Mouse (Mus musculus): ENCODE results near the gene Zcwpw1. TPM values are rescaled to one million over a fixed set of nuclear protein-coding genes. Genes with fewer than 3 reads are reported as not detected.
"Not testable (repeated sequence)": the region's sequence is repeated elsewhere in the genome, so short reads cannot be mapped to it uniquely, and the experiment has no call there.

Gene Zcwpw1
- polyA plus RNA-seq, 1 experiment from 2014 or later: 3.8 TPM

DNA sequence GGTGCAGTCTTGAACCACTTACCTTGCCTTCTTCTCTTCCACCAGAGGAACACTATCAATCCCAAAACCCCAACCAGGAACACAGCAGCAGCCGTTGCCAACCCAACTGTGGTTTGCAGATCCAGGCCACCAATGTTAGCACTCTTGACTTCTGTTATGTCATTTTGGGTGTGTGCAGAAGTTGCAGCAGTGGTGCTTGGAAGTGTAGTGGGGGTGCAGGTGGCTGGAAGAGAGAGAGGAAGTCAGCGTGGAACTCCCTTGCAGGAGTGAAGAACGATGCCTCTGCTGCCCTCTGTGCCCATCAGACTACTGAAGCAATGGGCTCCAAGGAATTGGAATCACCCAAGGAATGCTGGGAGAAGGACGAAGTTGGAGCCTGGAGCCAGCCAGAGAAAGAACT is 43.5 kb downstream of the Zcwpw1 start:
- Histone ChIP-seq H3K36me3 (ENCODE audit: control insufficient read depth, insufficient read depth) (no peaks in the 10 kb centered on the region), H3K9me3 (replicated peaks; ENCODE audit: control insufficient read depth, low read length) (no peaks in the 10 kb centered on the region), H3K4me2 (ENCODE audit: low read depth, low read length) (no peak overlapping the region), H3K27me3 (ENCODE audit: control insufficient read depth, insufficient read depth, low read depth, low read length) (no peaks in the 10 kb centered on the region), H3K9ac (ENCODE audit: low read depth, low read length) (no peak overlapping the region), H3K4me1 (ENCODE audit: control insufficient read depth, low read depth, low read length) (peaks cover 3% of the 10 kb centered on the region), H3K27ac (ENCODE audit: low read length) (no peak overlapping the region), H3K4me3 (ENCODE audit: low read depth, low read length) (no peak overlapping the region)
- WGBS (ENCODE audit: insufficient replicate concordance): 39% methylated on average over 4 of the region's 4 CpGs
- no peak for ATAC-seq (ENCODE audit: low read depth)

DNA sequence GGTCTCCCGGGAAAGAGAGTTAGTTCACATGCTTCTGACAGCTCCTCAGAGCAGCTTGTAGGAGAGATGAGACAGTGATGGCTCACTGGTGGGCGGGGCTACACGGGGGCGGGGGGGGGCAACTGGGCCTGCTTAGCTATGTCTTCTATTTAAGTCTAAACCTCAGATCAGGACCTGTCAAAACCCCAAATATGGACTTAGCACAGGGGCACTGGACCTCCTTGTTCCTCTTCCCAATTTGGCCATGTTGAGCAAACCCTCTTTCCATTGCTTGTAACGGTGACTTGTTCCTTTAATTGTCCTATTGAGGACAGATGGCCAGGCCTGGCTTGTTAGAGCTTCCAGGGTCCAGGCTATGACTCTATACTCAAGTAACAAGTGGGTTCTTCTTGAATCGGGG is 43.9 kb downstream of the Zcwpw1 start:
- Histone ChIP-seq H3K9ac (ENCODE audit: low read depth, low read length) (no peak overlapping the region), H3K4me2 (ENCODE audit: low read depth, low read length) (no peak overlapping the region), H3K9me3 (replicated peaks; ENCODE audit: control insufficient read depth, low read length) (no peaks in the 10 kb centered on the region), H3K36me3 (ENCODE audit: control insufficient read depth, insufficient read depth) (no peaks in the 10 kb centered on the region), H3K27me3 (ENCODE audit: control insufficient read depth, insufficient read depth, low read depth, low read length) (no peaks in the 10 kb centered on the region), H3K27ac (ENCODE audit: low read length) (no peak overlapping the region), H3K4me1 (ENCODE audit: control insufficient read depth, low read depth, low read length) (peaks cover 3% of the 10 kb centered on the region), H3K4me3 (ENCODE audit: low read depth, low read length) (no peak overlapping the region)
- 39% methylated on average over 6 of the region's 6 CpGs for WGBS (ENCODE audit: insufficient replicate concordance)
- no peak; the same call in 1 of the 2 replicates for ATAC-seq (ENCODE audit: low read depth)

DNA sequence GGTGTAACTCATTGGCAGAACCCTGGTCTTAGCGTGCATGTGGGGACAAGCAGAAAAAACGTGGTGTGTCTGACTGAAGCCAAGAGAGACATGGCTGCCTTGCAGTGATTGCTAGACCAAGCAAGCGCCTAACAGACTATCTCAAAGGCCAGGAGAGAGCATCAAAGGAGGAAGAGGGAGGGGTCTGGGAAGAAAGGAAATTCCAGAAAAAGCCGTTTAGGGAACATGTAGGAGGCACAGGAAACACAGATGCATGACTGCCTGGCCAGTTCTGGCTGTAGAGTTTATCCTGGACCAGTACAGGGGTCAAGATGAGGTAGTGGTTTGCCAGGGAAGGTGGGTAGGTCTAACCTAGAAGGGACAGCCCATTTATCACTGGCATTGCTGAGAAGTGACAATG is 45.9 kb downstream of the Zcwpw1 start:
- Histone ChIP-seq H3K9ac (ENCODE audit: low read depth, low read length) (no peak overlapping the region), H3K36me3 (ENCODE audit: control insufficient read depth, insufficient read depth) (no peaks in the 10 kb centered on the region), H3K4me2 (ENCODE audit: low read depth, low read length) (no peak overlapping the region), H3K27me3 (ENCODE audit: control insufficient read depth, insufficient read depth, low read depth, low read length) (no peaks in the 10 kb centered on the region), H3K4me3 (ENCODE audit: low read depth, low read length) (no peak overlapping the region), H3K4me1 (ENCODE audit: control insufficient read depth, low read depth, low read length) (peaks cover 3% of the 10 kb centered on the region), H3K27ac (ENCODE audit: low read length) (no peak overlapping the region), H3K9me3 (replicated peaks; ENCODE audit: control insufficient read depth, low read length) (no peaks in the 10 kb centered on the region)
- ATAC-seq (ENCODE audit: low read depth): no peak
- 44% methylated on average over 4 of the region's 4 CpGs for WGBS (ENCODE audit: insufficient replicate concordance)

DNA sequence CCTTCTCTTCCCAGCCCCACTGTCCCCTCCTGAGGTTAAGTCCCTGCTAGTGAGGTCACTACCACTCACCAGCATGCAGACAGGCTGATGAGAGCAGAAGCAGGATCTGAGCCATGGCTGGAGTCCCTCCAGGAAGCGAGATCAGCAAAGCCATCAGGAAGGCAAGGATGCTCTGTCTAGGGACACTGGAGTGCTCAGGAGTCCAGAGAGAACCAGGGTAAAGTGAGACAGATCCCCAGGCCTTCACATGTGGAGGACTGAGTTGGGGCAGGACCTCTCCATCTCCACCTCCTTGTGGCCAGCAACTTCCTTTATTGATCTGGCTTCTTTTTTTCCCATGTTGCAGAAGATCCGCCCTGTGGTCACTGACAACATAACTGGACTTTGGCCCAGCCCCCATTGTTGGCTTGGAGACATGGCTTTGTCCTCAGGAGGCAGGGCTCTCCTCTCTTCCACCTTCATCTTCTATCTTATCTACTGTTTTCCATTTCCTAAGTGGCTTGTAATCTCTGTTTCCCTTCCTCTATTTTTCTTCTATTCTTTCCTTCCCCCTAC is 48.4 kb downstream of the Zcwpw1 start, which contains the start of gene Pilra:
Pilra (minus strand) TSS at position 316 of the 555 bp plus-strand sequence.
- H3K27ac ChIP-seq (ENCODE audit: low read length); H3K27me3 ChIP-seq (ENCODE audit: control insufficient read depth, insufficient read depth, low read depth, low read length); ATAC-seq (ENCODE audit: low read depth); H3K9me3 ChIP-seq (replicated peaks; ENCODE audit: control insufficient read depth, low read length); H3K9ac ChIP-seq (ENCODE audit: low read depth, low read length); H3K4me2 ChIP-seq (ENCODE audit: low read depth, low read length); H3K36me3 ChIP-seq (ENCODE audit: control insufficient read depth, insufficient read depth); H3K4me1 ChIP-seq (ENCODE audit: control insufficient read depth, low read depth, low read length): not testable (repeated sequence)
- peak within 1 kb of the TSS; percentile 13; the same call in 1 of the 2 replicates for H3K4me3 ChIP-seq (ENCODE audit: low read depth, low read length)
- 29% methylated on average over 2 of the region's 2 CpGs for WGBS (ENCODE audit: insufficient replicate concordance)

DNA sequence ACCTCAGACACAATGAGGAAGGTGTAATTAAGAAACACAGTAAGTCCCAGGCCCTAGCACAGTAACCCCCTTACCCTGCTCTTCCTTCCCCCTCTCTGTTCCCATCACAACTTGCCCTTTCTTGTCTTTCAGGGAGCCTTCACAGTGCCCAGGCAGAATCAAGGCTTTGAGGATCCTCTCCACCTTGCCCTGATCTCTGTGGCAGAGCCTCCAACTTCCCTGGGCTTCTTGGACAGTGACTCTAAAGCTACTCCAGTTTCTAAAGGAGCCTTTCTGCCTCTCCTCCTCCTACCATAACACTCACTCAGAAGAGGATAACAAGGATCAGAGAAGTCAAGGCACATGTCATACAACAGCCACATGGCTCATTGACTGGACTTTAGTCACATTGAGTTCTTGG is 49.0 kb downstream of the Zcwpw1 start:
- H3K9me3 ChIP-seq (replicated peaks; ENCODE audit: control insufficient read depth, low read length): no peaks in the 10 kb centered on the region
- no peaks in the 10 kb centered on the region for H3K4me1 ChIP-seq (ENCODE audit: control insufficient read depth, low read depth, low read length)
- H3K27me3 ChIP-seq (ENCODE audit: control insufficient read depth, insufficient read depth, low read depth, low read length): no peaks in the 10 kb centered on the region
- H3K36me3 ChIP-seq (ENCODE audit: control insufficient read depth, insufficient read depth): no peaks in the 10 kb centered on the region
- no peak overlapping the region for H3K4me3 ChIP-seq (ENCODE audit: low read depth, low read length)
- no peak overlapping the region for H3K27ac ChIP-seq (ENCODE audit: low read length)
- H3K9ac ChIP-seq (ENCODE audit: low read depth, low read length): no peak overlapping the region
- H3K4me2 ChIP-seq (ENCODE audit: low read depth, low read length): no peak overlapping the region
- ATAC-seq (ENCODE audit: low read depth): no peak

DNA sequence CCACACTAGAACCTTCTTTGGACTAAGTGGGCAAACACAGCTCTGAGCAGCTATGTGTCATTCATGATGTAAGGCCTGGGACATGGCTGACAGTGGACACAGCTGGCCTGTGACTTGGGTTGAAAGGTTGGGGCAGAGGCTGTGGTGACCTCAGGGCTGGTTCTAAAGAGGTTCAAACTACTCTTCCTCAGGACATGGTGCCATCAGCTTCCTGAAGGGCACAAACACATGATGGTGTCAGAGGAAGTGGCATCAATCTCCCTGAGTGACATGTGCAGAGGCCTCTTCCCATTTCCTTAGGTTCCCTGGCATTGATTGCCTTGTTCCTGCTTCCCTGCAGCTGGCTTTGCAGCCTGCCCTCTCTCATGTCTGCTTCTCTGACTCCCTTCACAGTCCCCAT is 49.5 kb downstream of the Zcwpw1 start:
- not testable (repeated sequence) for H3K4me1 ChIP-seq (ENCODE audit: control insufficient read depth, low read depth, low read length); H3K27ac ChIP-seq (ENCODE audit: low read length); H3K9ac ChIP-seq (ENCODE audit: low read depth, low read length); H3K4me3 ChIP-seq (ENCODE audit: low read depth, low read length); H3K27me3 ChIP-seq (ENCODE audit: control insufficient read depth, insufficient read depth, low read depth, low read length); ATAC-seq (ENCODE audit: low read depth); H3K36me3 ChIP-seq (ENCODE audit: control insufficient read depth, insufficient read depth); H3K4me2 ChIP-seq (ENCODE audit: low read depth, low read length); H3K9me3 ChIP-seq (replicated peaks; ENCODE audit: control insufficient read depth, low read length)

DNA sequence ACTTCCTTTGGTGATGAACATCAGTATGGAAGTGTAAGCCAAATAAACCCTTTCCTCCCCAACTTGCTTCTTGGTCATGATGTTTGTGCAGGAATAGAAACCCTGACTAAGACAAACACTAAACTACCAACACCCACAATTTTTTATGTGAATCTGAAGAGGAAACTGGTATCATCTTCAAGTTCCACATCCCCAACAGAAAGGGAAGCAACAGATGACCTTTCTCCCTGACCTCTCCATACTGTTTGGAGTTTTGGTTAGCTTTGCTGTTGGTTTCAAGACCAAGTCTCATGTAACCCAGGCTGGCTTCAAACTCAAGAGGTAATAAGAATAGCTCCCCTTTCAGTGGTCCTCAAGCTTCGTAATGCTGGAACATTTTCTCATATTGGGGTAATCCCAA is 62.7 kb downstream of the Zcwpw1 start:
- not testable (repeated sequence) for H3K4me2 ChIP-seq (ENCODE audit: low read depth, low read length); H3K27me3 ChIP-seq (ENCODE audit: control insufficient read depth, insufficient read depth, low read depth, low read length); H3K4me3 ChIP-seq (ENCODE audit: low read depth, low read length); H3K36me3 ChIP-seq (ENCODE audit: control insufficient read depth, insufficient read depth); H3K27ac ChIP-seq (ENCODE audit: low read length); ATAC-seq (ENCODE audit: low read depth); H3K9me3 ChIP-seq (replicated peaks; ENCODE audit: control insufficient read depth, low read length); H3K4me1 ChIP-seq (ENCODE audit: control insufficient read depth, low read depth, low read length); H3K9ac ChIP-seq (ENCODE audit: low read depth, low read length)
- WGBS (ENCODE audit: insufficient replicate concordance): 45% methylated on average over 1 of the region's 1 CpGs

DNA sequence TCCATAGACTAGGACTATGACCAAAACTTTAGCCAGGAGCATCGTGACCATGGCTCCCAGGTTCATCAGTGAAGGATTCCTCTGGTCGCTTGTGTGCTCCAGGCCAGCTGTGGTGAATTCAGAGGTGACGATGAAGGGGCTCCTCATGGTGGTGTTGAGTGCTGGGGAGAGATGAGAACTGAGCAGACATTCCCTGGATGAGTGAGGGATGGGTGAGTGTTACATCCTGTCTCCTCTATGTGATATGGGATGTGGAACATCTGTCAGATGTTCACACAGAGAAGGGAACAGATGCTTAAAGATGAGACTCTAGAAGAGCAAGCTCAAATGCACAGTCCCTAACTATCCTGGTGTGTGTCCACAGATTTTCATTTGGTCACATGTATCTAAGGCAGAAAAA is 67.3 kb downstream of the Zcwpw1 start:
- not testable (repeated sequence) for H3K36me3 ChIP-seq (ENCODE audit: control insufficient read depth, insufficient read depth); ATAC-seq (ENCODE audit: low read depth); H3K4me3 ChIP-seq (ENCODE audit: low read depth, low read length); H3K27me3 ChIP-seq (ENCODE audit: control insufficient read depth, insufficient read depth, low read depth, low read length); H3K9me3 ChIP-seq (replicated peaks; ENCODE audit: control insufficient read depth, low read length); H3K9ac ChIP-seq (ENCODE audit: low read depth, low read length); H3K27ac ChIP-seq (ENCODE audit: low read length); H3K4me1 ChIP-seq (ENCODE audit: control insufficient read depth, low read depth, low read length); H3K4me2 ChIP-seq (ENCODE audit: low read depth, low read length)
- 53% methylated on average over 3 of the region's 3 CpGs for WGBS (ENCODE audit: insufficient replicate concordance)

DNA sequence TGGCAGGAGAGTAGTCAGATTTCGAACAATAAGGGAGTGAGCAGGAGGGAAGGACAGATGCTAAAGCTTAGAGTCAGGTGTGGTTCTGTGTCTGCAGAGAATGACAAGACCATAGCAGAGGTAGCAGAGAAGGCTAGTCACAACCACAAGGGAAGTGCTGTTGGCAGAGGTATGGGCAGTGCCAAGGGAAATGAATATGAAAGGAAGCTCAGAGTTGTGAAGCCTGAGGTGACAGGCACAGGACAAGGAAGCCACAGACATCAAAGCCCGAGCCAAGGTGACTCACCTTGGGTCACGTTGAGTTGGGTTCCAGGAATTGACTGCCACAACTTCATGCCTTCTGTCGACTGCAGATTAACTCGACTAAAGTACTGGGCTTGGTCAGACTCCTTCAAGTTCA is 69.3 kb downstream of the Zcwpw1 start:
- not testable (repeated sequence) for H3K27me3 ChIP-seq (ENCODE audit: control insufficient read depth, insufficient read depth, low read depth, low read length); ATAC-seq (ENCODE audit: low read depth); H3K9ac ChIP-seq (ENCODE audit: low read depth, low read length); H3K27ac ChIP-seq (ENCODE audit: low read length); H3K4me2 ChIP-seq (ENCODE audit: low read depth, low read length); H3K4me1 ChIP-seq (ENCODE audit: control insufficient read depth, low read depth, low read length); H3K36me3 ChIP-seq (ENCODE audit: control insufficient read depth, insufficient read depth); H3K9me3 ChIP-seq (replicated peaks; ENCODE audit: control insufficient read depth, low read length)
- WGBS (ENCODE audit: insufficient replicate concordance): 33% methylated on average over 4 of the region's 5 CpGs
- H3K4me3 ChIP-seq (ENCODE audit: low read depth, low read length): 0 out of 2 replicates have a peak overlapping the region, but pooled peaks have one; percentile 2

All from liver, embryonic 16.5 days (tissue).